Mouse (Mus musculus): ENCODE measurements at regions not wholly inside any gene's neighbourhood (a gene's known extent, or its start where the extent isn't known, plus 50 kb on each side); places are given as distances from the start of the nearest gene placed in this dataset.

DNA sequence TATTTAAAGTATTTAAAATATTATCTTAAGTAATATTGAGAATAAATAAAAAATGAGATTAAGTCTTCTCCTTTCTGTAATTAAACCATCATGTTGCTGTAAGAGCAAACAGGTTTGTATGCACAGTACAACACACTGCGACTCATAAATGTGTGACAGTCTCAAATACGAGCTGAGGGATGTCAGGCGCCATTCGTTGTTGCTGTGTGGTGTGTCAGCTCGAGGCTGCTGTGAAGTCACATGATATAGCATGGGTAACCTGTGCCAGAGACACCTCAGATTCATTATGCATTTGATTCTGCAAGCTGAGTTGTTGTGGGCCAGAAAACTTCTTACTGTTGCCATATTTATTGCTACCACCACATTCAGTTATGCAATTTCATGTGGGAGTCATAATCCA, 307.4 kb downstream of the Rnls start:
- TF ChIP-seq CTCF (IDR thresholded peaks at IDR 0.05; ENCODE audit: low read depth, low read length) (no peak), POLR2A (IDR thresholded peaks at IDR 0.05; ENCODE audit: insufficient read depth, low read length) (no peak)

Measured in ES-Bruce4 (cell line).